Comparison of ENCODE assay signal across 8 mouse cellular contexts in genomic region chr1:21829909-21830455, GRCm38 (mm10).
DNase-seq lines count a peak whose midpoint lies in the region; ATAC-seq lines count a peak whose summit lies in the region.
"Had no signal": no experiment of that assay in that cellular context is flagged by ENCODE, and none has a peak within 500 bp of the region (broad histone marks: within the 10 kb centered on the region; RNA-seq: fewer than 3 reads in every experiment).

No protein-coding gene starts in this region.

- no peaks in the 10 kb centered on the region for H3K9me3 ChIP-seq in midbrain, embryonic 14.5 days (ENCODE audit: control insufficient read depth, low read length)
- no peaks in the 10 kb centered on the region for H3K9me3 ChIP-seq in midbrain, embryonic 15.5 days
- no peaks in the 10 kb centered on the region for H3K9me3 ChIP-seq in forebrain, embryonic 14.5 days (replicated peaks; ENCODE audit: control insufficient read depth, low read length)
- H3K9me3 ChIP-seq in intestine, embryonic 16.5 days (ENCODE audit: control insufficient read depth, low read length), result no peaks in the 10 kb centered on the region
- H3K9me3 ChIP-seq: midbrain, embryonic 12.5 days had no signal

- no peak overlapping the region for H3K4me3 ChIP-seq in midbrain, embryonic 14.5 days (replicated peaks; ENCODE audit: low read depth, low read length)
- H3K4me3 ChIP-seq in midbrain, embryonic 15.5 days, result no peak overlapping the region
- H3K4me3 ChIP-seq in forebrain, embryonic 14.5 days (ENCODE audit: low read depth, low read length), result no peak overlapping the region
- no peak overlapping the region for H3K4me3 ChIP-seq in intestine, embryonic 16.5 days (ENCODE audit: low read length)
- H3K4me3 ChIP-seq: midbrain, embryonic 12.5 days had no signal

- no peak for ATAC-seq in midbrain, embryonic 14.5 days (ENCODE audit: low FRiP score, low TSS enrichment)
- ATAC-seq in midbrain, embryonic 15.5 days (replicated peaks), result no peak
- peak; percentile 91 for ATAC-seq in forebrain, embryonic 14.5 days
- ATAC-seq in neutrophil, adult 5-6 weeks (ENCODE audit: extremely low read depth, insufficient number of reproducible peaks, low FRiP score, poor library complexity, severe bottlenecking), result peak; percentile 71
- no peak for ATAC-seq in intestine, embryonic 16.5 days

- intact Hi-C loops in heart, postnatal 36 days (cut with DNase I), result loop anchor here (10.0 kb wide), 1 partner anchor 195 kb away; no protein-coding TSS in a partner anchor

- peak; percentile 4 for DNase-seq in midbrain, embryonic 14.5 days
- peak; percentile 44 for DNase-seq in forebrain, embryonic 14.5 days (ENCODE audit: low spot score)
- DNase-seq in heart, postnatal 36 days, result peak; percentile 9 to 23
- no peak for DNase-seq in urinary bladder, postnatal 4 days (ENCODE audit: low spot score in 2 of 2)

- no peaks in the 10 kb centered on the region for H3K27me3 ChIP-seq in midbrain, embryonic 14.5 days (ENCODE audit: control insufficient read depth, insufficient read depth, low read length)
- no peaks in the 10 kb centered on the region for H3K27me3 ChIP-seq in midbrain, embryonic 15.5 days (replicated peaks)
- no peaks in the 10 kb centered on the region for H3K27me3 ChIP-seq in forebrain, embryonic 14.5 days (replicated peaks; ENCODE audit: control insufficient read depth, insufficient read depth, low read length)
- H3K27me3 ChIP-seq in intestine, embryonic 16.5 days (replicated peaks; ENCODE audit: control insufficient read depth, insufficient read depth, low read length), result no peaks in the 10 kb centered on the region
- H3K27me3 ChIP-seq: midbrain, embryonic 12.5 days had no signal

- WGBS in midbrain, embryonic 14.5 days, result 75% methylated on average over 6 of the region's 6 CpGs
- 61% methylated on average over 6 of the region's 6 CpGs for WGBS in midbrain, embryonic 15.5 days
- WGBS in forebrain, embryonic 14.5 days, result 37% methylated on average over 6 of the region's 6 CpGs
- 75% methylated on average over 6 of the region's 6 CpGs for WGBS in intestine, embryonic 16.5 days

- no peak overlapping the region for H3K27ac ChIP-seq in midbrain, embryonic 14.5 days (replicated peaks; ENCODE audit: low read depth, low read length)
- no peak overlapping the region for H3K27ac ChIP-seq in midbrain, embryonic 15.5 days
- H3K27ac ChIP-seq in forebrain, embryonic 14.5 days (ENCODE audit: low read depth, low read length), result no peak overlapping the region
- H3K27ac ChIP-seq in intestine, embryonic 16.5 days (ENCODE audit: low read length), result no peak overlapping the region
- H3K27ac ChIP-seq: midbrain, embryonic 12.5 days had no signal

- no peaks in the 10 kb centered on the region for H3K4me1 ChIP-seq in midbrain, embryonic 14.5 days (ENCODE audit: control insufficient read depth, insufficient read depth, low read length)
- no peaks in the 10 kb centered on the region for H3K4me1 ChIP-seq in midbrain, embryonic 15.5 days
- H3K4me1 ChIP-seq in forebrain, embryonic 14.5 days (ENCODE audit: control insufficient read depth, insufficient read depth, low read length), result no peaks in the 10 kb centered on the region
- H3K4me1 ChIP-seq in intestine, embryonic 16.5 days (ENCODE audit: control insufficient read depth, insufficient read depth, low read length), result no peaks in the 10 kb centered on the region
- H3K4me1 ChIP-seq: midbrain, embryonic 12.5 days had no signal

- H3K4me2 ChIP-seq in midbrain, embryonic 14.5 days (ENCODE audit: low read length), result no peak overlapping the region
- no peak overlapping the region for H3K4me2 ChIP-seq in midbrain, embryonic 15.5 days
- no peak overlapping the region for H3K4me2 ChIP-seq in forebrain, embryonic 14.5 days (ENCODE audit: low read length)
- H3K4me2 ChIP-seq in intestine, embryonic 16.5 days (ENCODE audit: low read depth, low read length), result no peak overlapping the region
- H3K4me2 ChIP-seq: midbrain, embryonic 12.5 days had no signal

- H3K9ac ChIP-seq in midbrain, embryonic 14.5 days (replicated peaks; ENCODE audit: low read length), result no peak overlapping the region
- no peak overlapping the region for H3K9ac ChIP-seq in midbrain, embryonic 15.5 days
- no peak overlapping the region for H3K9ac ChIP-seq in forebrain, embryonic 14.5 days (ENCODE audit: low read length)
- H3K9ac ChIP-seq in intestine, embryonic 16.5 days (ENCODE audit: low read depth, low read length), result no peak overlapping the region
- H3K9ac ChIP-seq: midbrain, embryonic 12.5 days had no signal

- H3K36me3 ChIP-seq in midbrain, embryonic 14.5 days (ENCODE audit: control insufficient read depth, insufficient read depth, low read length), result no peaks in the 10 kb centered on the region
- no peaks in the 10 kb centered on the region for H3K36me3 ChIP-seq in midbrain, embryonic 15.5 days (replicated peaks)
- H3K36me3 ChIP-seq in forebrain, embryonic 14.5 days (ENCODE audit: control insufficient read depth, insufficient read depth, low read length), result no peaks in the 10 kb centered on the region
- no peaks in the 10 kb centered on the region for H3K36me3 ChIP-seq in intestine, embryonic 16.5 days (ENCODE audit: control insufficient read depth, insufficient read depth, low read length)
- H3K36me3 ChIP-seq: midbrain, embryonic 12.5 days had no signal

Comparison
In these comparisons a context has a peak if more than half of its experiments do, and no peak if none do; other contexts are left out.
1. ATAC-seq: peak in forebrain, embryonic 14.5 days (single experiment) and neutrophil, adult 5-6 weeks (single experiment); none in midbrain, embryonic 14.5 days (single experiment), midbrain, embryonic 15.5 days (single experiment) and intestine, embryonic 16.5 days (single experiment).
2. DNase-seq: peak in midbrain, embryonic 14.5 days (single experiment), forebrain, embryonic 14.5 days (single experiment) and heart, postnatal 36 days (2 of 2); none in urinary bladder, postnatal 4 days (0 of 2).